ENCODE assay signal across 1 mouse cellular context in the genomic region with DNA sequence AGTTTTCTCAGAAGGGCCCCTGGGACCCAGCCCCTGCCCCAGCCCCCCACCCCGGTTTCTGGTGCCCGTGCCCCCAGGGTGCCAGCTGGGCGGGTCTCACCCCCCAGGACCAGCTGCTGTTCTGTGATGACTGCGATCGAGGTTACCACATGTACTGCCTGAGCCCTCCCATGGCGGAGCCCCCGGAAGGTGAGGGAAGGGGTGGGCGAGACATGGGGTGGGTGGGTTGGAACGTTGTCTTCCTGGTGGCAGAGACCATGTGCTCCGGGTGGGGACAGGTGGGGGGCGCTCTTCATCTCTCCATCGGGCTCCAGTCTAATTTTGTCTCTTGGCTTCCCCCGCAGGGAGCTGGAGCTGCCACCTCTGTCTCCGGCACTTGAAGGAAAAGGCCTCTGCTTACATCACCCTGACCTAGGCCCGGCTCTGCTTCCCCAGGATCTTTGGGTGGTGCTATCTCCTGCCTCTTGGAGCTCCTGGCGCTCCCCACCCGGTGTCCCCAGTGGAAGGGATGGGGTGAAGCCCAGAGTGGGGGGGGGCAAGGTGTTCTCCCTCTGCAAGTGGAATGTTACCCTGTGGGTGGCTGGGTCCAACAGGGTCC.
TF ChIP-seq lines count a peak whose summit lies in the region.

No protein-coding gene starts in this region.

TF ChIP-seq in ES-E14, 5 proteins besides CTCF, POLR2A, EP300 and RAD21 (continued from another document):
- no peak for TF ChIP-seq CHD2 (IDR thresholded peaks at IDR 0.05; ENCODE audit: low read depth, low read length)
